Mouse (Mus musculus) lung, adult 2 months (tissue): ENCODE results near the gene Akr7a5.

Experiments
- CTCF ChIP-seq: fragments of 200-500 bp; IDR thresholded peaks from 2 replicates; pipeline ENCODE4 v1.5.1; 2011; ENCODE audit warnings: mild to moderate bottlenecking, low read length, control low read depth; ENCODE audit not compliant: insufficient read depth
- POLR2A ChIP-seq: fragments of 200-500 bp; IDR thresholded peaks from 2 replicates; pipeline ENCODE4 v1.6.1; 2011; ENCODE audit warnings: low read depth, mild to moderate bottlenecking, control low read depth, low read length, borderline replicate concordance; ENCODE audit errors: extremely low read depth

- TF ChIP-seq CTCF (no peak), POLR2A (no peak)
Measured at GRCm38 (mm10) chr4:139266500-139266865, 44.1 kb upstream of the Akr7a5 start.
